25 mouse cellular contexts compared by ENCODE assay signal in the genomic region with DNA sequence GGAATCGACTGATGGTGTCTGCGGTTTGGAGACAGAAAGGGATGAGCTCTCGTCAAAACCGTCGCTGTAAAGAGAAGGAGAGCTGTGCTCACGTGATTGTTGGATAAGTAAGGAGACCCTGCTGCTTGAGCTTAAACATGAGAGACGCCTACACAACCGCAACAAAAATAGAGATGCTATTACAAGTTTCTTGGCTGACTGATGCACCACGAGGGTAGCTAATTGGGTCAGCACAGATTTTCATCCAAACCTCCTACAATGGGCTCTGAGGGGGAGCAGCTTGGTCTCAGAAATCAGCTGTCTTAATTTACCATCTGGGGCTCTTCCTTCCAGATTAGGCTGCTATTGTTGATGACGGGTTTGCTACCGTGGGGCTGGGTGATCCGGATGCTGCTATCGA. TPM values are rescaled to one million over a fixed set of nuclear protein-coding genes. Genes with fewer than 3 reads are reported as not detected.
DNase-seq lines count a peak whose midpoint lies in the region; ATAC-seq and TF ChIP-seq lines count a peak whose summit lies in the region.
"Had no signal": no experiment of that assay in that cellular context is flagged by ENCODE, and none has a peak within 500 bp of the region (broad histone marks: within the 10 kb centered on the region; RNA-seq: fewer than 3 reads in every experiment).

No protein-coding gene starts in this region.

- no peaks in the 10 kb centered on the region for H3K4me1 ChIP-seq in stomach, postnatal 0 days (replicated peaks; ENCODE audit: control insufficient read depth, insufficient read depth)
- H3K4me1 ChIP-seq: heart, embryonic 15.5 days; hindbrain, embryonic 10.5 days; kidney, embryonic 15.5 days had no signal

- TF ChIP-seq EP300 in stomach, postnatal 0 days (optimal IDR thresholded peaks at IDR 0.05) = no peak

- no peak overlapping the region for H3K9ac ChIP-seq in stomach, postnatal 0 days (ENCODE audit: low read length)
- H3K9ac ChIP-seq: heart, embryonic 15.5 days; kidney, embryonic 15.5 days; lung, embryonic 14.5 days had no signal

- no peak for TF ChIP-seq CTCF in stomach, postnatal 0 days (IDR thresholded peaks at IDR 0.05; ENCODE audit: low read depth)

- DNase-seq in right cerebral cortex, adult 18-20 months = peak; percentile 84
- no peak for DNase-seq in right cerebral cortex, postnatal 4 days
- peak; percentile 36 to 56 for DNase-seq in layer of hippocampus, adult 8-10 months (ENCODE audit: low spot score in 2 of 2)
- peak; percentile 58 to 63 for DNase-seq in left cerebral cortex, postnatal 36 days (ENCODE audit: low spot score in 2 of 2)
- DNase-seq in telencephalon, adult 2 months (ENCODE audit: low read depth, low spot score) = peak; percentile 93
- no peak for DNase-seq in cerebellum, adult 9-10 months
- DNase-seq in stomach, postnatal 0 days (ENCODE audit: low spot score) = no peak
- DNase-seq in urinary bladder, postnatal 10 days (ENCODE audit: low spot score) = no peak
- DNase-seq: adrenal gland, adult 2 months; B cell, adult 2 months; cerebellum, postnatal 14 days; lung, embryonic 14.5 days; thymus, adult 2 months had no signal

- H3K4me2 ChIP-seq in stomach, postnatal 0 days (replicated peaks; ENCODE audit: low read depth) = no peak overlapping the region
- H3K4me2 ChIP-seq: heart, embryonic 15.5 days; kidney, embryonic 15.5 days; liver, embryonic 11.5 days; lung, embryonic 14.5 days had no signal

- H3K27me3 ChIP-seq in stomach, postnatal 0 days (ENCODE audit: control insufficient read depth, insufficient read depth, low read length) = no peaks in the 10 kb centered on the region
- H3K27me3 ChIP-seq: kidney, embryonic 15.5 days had no signal

- intact Hi-C loops in left cerebral cortex, postnatal 36 days (cut with DNase I) = no loop called here

- no peaks in the 10 kb centered on the region for H3K9me3 ChIP-seq in stomach, postnatal 0 days (ENCODE audit: control insufficient read depth, low read length)
- H3K9me3 ChIP-seq: embryonic facial prominence, embryonic 10.5 days; heart, embryonic 15.5 days; hindbrain, embryonic 10.5 days; kidney, embryonic 15.5 days had no signal

- no peak overlapping the region for H3K4me3 ChIP-seq in stomach, postnatal 0 days (ENCODE audit: low read depth, low read length)
- H3K4me3 ChIP-seq: embryonic facial prominence, embryonic 10.5 days; erythroblast, embryonic 14.5 days; heart, embryonic 15.5 days; hindbrain, embryonic 10.5 days; kidney, embryonic 15.5 days had no signal

- H3K36me3 ChIP-seq in stomach, postnatal 0 days (ENCODE audit: control insufficient read depth, insufficient read depth, low read length) = no peaks in the 10 kb centered on the region
- H3K36me3 ChIP-seq: embryonic facial prominence, embryonic 10.5 days; heart, embryonic 15.5 days; hindbrain, embryonic 10.5 days; kidney, embryonic 15.5 days had no signal

- 88% methylated on average over 13 of the region's 13 CpGs for WGBS in stomach, postnatal 0 days

- ATAC-seq in stomach, postnatal 0 days (ENCODE audit: low FRiP score, low TSS enrichment) = no peak

- H3K27ac ChIP-seq in stomach, postnatal 0 days (replicated peaks) = no peak overlapping the region
- H3K27ac ChIP-seq: embryonic facial prominence, embryonic 10.5 days; heart, embryonic 15.5 days; hindbrain, embryonic 10.5 days; kidney, embryonic 15.5 days; macrophage had no signal

RNA-seq across cellular contexts. Expression of gene Krt12, which starts 5.2 kb away (rescaled TPM):
- total RNA-seq in layer of hippocampus, adult 8-10 months (2022) = 1 to 10 TPM in 3 of 4 experiments, under 1 TPM in 1; 0.85 to 1.7 (median 1.5) TPM
- 10 to 100 TPM in 1 of 2 experiments, 1 to 10 TPM in 1; 9.4 to 13.4 TPM for total RNA-seq in left cerebral cortex, postnatal 36 days (2021)
- polyA plus RNA-seq in stomach, postnatal 0 days (2015; fragmentation: Nextera tagmentation; extraction: Ambion mirVana) = 0.16 and 0.21 TPM in 2 replicates
- total RNA-seq: adrenal gland, adult 2 months; granulocyte monocyte progenitor cell, adult 5-6 weeks had no signal
- polyA plus RNA-seq: adrenal gland, adult 2 months; embryonic facial prominence, embryonic 10.5 days; erythroblast, embryonic 14.5 days; heart, embryonic 15.5 days; intestine, embryonic 14.5 days; kidney, embryonic 15.5 days; liver, embryonic 11.5 days; lung, embryonic 14.5 days; macrophage; neural tube, embryonic 11.5 days had no signal

RNA-seq across cellular contexts. Expression of gene Krt20, which starts 21.0 kb away (rescaled TPM):
- not detected for total RNA-seq in layer of hippocampus, adult 8-10 months (2022)
- total RNA-seq in left cerebral cortex, postnatal 36 days (2021) = not detected
- 110 and 119 TPM in 2 replicates for polyA plus RNA-seq in stomach, postnatal 0 days (2015; fragmentation: Nextera tagmentation; extraction: Ambion mirVana)
- total RNA-seq: granulocyte monocyte progenitor cell, adult 5-6 weeks; layer of hippocampus, postnatal 36 days; midbrain, postnatal 0 days had no signal
- polyA plus RNA-seq: adrenal gland, adult 2 months; erythroblast, embryonic 14.5 days; macrophage had no signal

RNA-seq across cellular contexts. Expression of gene Krt10, which starts 27.7 kb away (rescaled TPM):
- total RNA-seq in layer of hippocampus, adult 8-10 months (2022) = 10 to 100 TPM; 10.4 to 12.6 (median 11.0) TPM
- 10 to 100 TPM in 1 of 2 experiments, 1 to 10 TPM in 1; 9.7 to 12.4 TPM for total RNA-seq in left cerebral cortex, postnatal 36 days (2021)
- 431 and 466 TPM in 2 replicates for polyA plus RNA-seq in stomach, postnatal 0 days (2015; fragmentation: Nextera tagmentation; extraction: Ambion mirVana)

RNA-seq across cellular contexts. Expression of gene Krt28, which starts 42.2 kb away (rescaled TPM):
- under 1 TPM in 2 of 4 experiments, not detected in 2; 0.38 to 0.52 TPM for total RNA-seq in layer of hippocampus, adult 8-10 months (2022)
- not detected for total RNA-seq in left cerebral cortex, postnatal 36 days (2021)
- polyA plus RNA-seq in stomach, postnatal 0 days (2015; fragmentation: Nextera tagmentation; extraction: Ambion mirVana) = 0.10 TPM in 1 of 2 replicates, not detected in the other
- total RNA-seq: adrenal gland, adult 2 months; granulocyte monocyte progenitor cell, adult 5-6 weeks had no signal
- polyA plus RNA-seq: adrenal gland, adult 2 months; erythroblast, embryonic 14.5 days; heart, embryonic 15.5 days; intestine, embryonic 14.5 days; liver, embryonic 11.5 days; macrophage; thymus, adult 2 months had no signal

Comparison
In these comparisons a context has a peak if more than half of its experiments do, and no peak if none do; other contexts are left out.
1. DNase-seq: peak in right cerebral cortex, adult 18-20 months (single experiment), layer of hippocampus, adult 8-10 months (2 of 2), left cerebral cortex, postnatal 36 days (2 of 2) and telencephalon, adult 2 months (single experiment); none in right cerebral cortex, postnatal 4 days (single experiment), cerebellum, adult 9-10 months (single experiment), stomach, postnatal 0 days (single experiment) and urinary bladder, postnatal 10 days (single experiment).